Mouse (Mus musculus) left cerebral cortex, adult 9 months (tissue): Measurements from ENCODE around the gene Kif24.

Experiments
- DNase-seq, 2 experiments: peaks; one replicate each; pipeline ENCODE4 v3.0.0; 2022; ENCODE audit warnings: low spot score in 2 of 2

The Kif24 gene

DNA sequence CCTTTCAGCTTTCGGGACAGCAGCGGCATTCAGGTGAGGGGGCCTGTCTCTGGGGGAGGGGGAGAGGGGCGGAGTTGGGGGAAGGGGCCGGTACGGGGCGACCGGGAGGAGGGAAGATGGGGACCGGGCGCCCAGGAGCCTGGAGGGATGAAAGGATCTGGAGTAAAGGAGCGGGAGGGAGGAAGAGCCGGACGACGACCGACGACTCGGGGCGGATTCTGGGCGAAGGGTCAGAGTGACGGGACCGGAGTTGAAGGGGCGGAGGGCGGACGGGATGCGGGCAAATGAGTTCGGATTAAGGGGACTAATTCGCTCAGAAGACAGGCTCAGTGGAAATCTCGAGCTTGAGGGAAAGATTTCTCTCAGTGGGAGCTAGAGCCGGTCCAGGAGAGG, 115.5 kb downstream of the Kif24 start:
- no peak for DNase-seq

DNA sequence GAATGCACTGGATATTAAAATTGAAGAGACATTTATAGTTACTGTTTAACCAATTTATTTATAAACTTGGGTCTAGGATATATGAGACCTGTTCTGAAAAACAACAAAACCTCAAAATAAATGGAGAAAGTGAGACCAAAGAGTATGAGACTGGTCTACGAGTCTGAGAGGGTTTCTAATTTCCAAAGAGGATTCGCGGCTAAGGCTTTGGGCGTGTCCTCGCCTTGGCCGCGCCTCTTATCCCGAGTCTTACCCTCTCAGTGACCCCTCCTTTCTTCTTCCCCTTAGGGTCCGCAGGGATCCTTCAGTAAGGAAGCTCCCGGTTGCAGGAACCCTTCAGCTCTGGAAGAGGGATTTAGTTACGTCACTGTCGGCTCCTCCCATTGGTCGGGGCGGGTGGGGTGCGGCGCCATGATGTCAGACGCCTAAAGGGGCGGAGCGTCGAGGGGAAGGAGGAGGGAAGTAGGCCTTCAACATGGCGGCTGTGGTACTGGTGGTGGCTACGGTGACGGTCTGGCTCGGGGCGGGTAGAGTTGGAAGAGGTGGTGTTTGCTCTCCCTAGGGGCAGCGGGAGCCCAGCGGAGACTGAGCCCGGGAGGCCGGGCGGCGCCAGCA, 116.0 kb downstream of the Kif24 start, which contains the start of gene Ubap1:
TSS of gene Ubap1 (plus strand) at position 413 of the 615 bp plus-strand sequence.
- DNase-seq: peak; percentile 79 to 91

GRCm38 (mm10) chr4:41347839-41348238, 116.8 kb downstream of the Kif24 start:
- DNase-seq: no peak

GRCm38 (mm10) chr4:41346011-41346410, 118.7 kb downstream of the Kif24 start:
- DNase-seq: no peak

- DNase-seq: no peak
These were observed 123.7 kb downstream of the Kif24 start for GRCm38 (mm10) chr4:41340912-41341550.
